Mouse (Mus musculus): ENCODE results near the gene Ccl21a. TPM values are rescaled to one million over a fixed set of nuclear protein-coding genes. Genes with fewer than 3 reads are reported as not detected.
"Not testable (repeated sequence)": the region's sequence is repeated elsewhere in the genome, so short reads cannot be mapped to it uniquely, and the experiment has no call there.

The Ccl21a gene
- total RNA-seq (2021), result 8.8 and 168 TPM in 2 replicates
- long read RNA-seq, experiment 1, partial matches to known transcripts, result 0 of 1 reads
- long read RNA-seq, experiment 1, other reads (novel, unspliced or antisense), result 0 of 1 reads
- long read RNA-seq, experiment 2, partial matches to known transcripts, result 0 of 1 reads
- long read RNA-seq, experiment 2, other reads (novel, unspliced or antisense), result 1 of 1 reads

DNA sequence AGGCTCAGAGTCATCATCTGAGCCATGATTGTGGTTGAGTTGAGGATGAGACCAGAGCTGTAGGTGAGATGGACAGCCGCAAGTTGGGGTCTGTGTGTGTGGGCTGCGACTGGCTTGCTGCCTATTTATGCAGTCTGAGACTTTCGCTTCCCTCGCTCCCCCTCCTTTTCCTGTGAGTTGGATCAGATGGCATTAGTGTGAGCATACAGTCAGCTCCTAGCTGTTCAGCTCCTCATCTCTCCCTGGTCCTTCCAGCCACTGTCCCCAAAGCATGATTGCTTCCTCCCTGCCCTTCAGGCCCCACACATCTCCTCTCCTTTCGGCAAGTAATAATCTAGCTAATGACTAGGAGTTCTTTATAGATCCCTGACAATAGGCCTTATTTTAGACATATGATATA, at the start of gene Ccl21a:
Gene Ccl21a, minus strand, starts transcription at position 101 of the 400 bp plus-strand sequence.
- not testable (repeated sequence) for DNase-seq

DNA sequence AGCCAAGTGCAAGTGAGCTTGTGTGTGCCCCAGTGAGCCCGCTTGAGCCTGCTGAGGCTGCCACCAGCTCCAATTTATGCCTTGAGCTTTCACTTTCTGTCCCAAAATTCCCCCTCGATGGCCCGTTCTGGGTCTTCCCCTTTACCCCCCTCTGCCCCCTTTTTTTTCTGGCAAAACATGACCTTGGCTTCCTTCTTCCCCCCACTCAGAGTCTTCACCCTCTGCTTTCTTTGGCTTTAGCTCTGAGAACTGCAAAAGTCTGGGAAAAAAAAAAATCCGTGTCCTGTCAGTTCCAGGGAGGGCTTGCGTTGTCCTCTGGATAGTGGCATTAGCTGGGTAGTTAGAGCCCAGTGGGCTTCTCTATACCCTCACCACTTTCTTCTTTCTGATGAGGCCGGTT, 17.3 kb downstream of the Ccl21a start, which contains the start of gene Ccl19:
Gene Ccl19, minus strand, starts transcription at position 101 of the 400 bp plus-strand sequence.
- DNase-seq, result not testable (repeated sequence)

DNA sequence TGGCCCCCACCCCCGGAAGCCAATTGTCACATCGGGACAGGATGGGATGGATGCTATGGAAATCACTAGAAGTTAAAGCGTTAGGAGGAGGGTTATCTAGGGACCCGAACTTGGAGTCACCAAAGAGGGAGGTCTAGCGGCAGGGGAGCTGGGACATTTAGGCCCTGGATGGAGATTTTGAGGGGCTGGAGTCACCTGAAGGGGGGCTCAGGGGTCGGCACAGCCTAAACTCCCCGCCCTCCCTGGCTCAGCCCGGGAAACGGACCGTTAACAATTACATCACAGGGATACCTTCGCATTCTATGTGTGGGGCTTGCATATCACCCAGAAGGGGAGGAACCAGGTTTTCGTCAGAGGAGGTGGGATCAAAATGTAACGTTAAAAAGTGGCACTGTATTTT, 38.5 kb downstream of the Ccl21a start, which contains the start of gene 4930578G10Rik:
Gene 4930578G10Rik, plus strand, starts transcription at position 301 of the 400 bp plus-strand sequence.
- DNase-seq, result not testable (repeated sequence)

Other genes starting within 250 kb of the Ccl21a start
- gene Fam205a2, start 245.8 kb downstream of the Ccl21a start, total RNA-seq (2021), result not detected in 2 replicates
- gene Gm10591, start 161.8 kb downstream of the Ccl21a start, total RNA-seq (2021), result not detected in 2 replicates
- gene Gm2564, start 144.3 kb downstream of the Ccl21a start, total RNA-seq (2021), result 4.2 and 24.3 TPM in 2 replicates
- 20.8 TPM in 1 of 2 replicates, not detected in the other for gene Ccl27b, start 118.7 kb downstream of the Ccl21a start, total RNA-seq (2021)
- not detected in 2 replicates for gene Il11ra2, start 112.1 kb downstream of the Ccl21a start, total RNA-seq (2021)
- gene 4930578G10Rik, start 38.4 kb downstream of the Ccl21a start, total RNA-seq (2021), result not detected in 2 replicates
- 1.0 and 12.6 TPM in 2 replicates for gene Ccl19, start 17.4 kb downstream of the Ccl21a start, total RNA-seq (2021)
- gene Fam205a1, start 79.9 kb upstream of the Ccl21a start, total RNA-seq (2021), result not detected in 2 replicates
- gene Gm12394, start 82.8 kb upstream of the Ccl21a start, total RNA-seq (2021), result 0.11 TPM in 1 of 2 replicates, not detected in the other
- not detected in 2 replicates for gene Fam205c, start 100.2 kb upstream of the Ccl21a start, total RNA-seq (2021)
- 0.56 and 3.8 TPM in 2 replicates for gene Phf24, start 142.7 kb upstream of the Ccl21a start, total RNA-seq (2021)
- gene Dnajb5, start 175.8 kb upstream of the Ccl21a start, total RNA-seq (2021), result 17.6 and 18.4 TPM in 2 replicates
- not detected in 2 replicates for gene 1700022I11Rik, start 195.6 kb upstream of the Ccl21a start, total RNA-seq (2021)
- gene Vcp, start 226.5 kb upstream of the Ccl21a start, total RNA-seq (2021), result 265 and 269 TPM in 2 replicates
- gene Fancg, start 236.5 kb upstream of the Ccl21a start, total RNA-seq (2021), result 8.7 and 10.2 TPM in 2 replicates